Mouse (Mus musculus): ENCODE data around the gene Nek4.

The Nek4 gene

GRCm38 (mm10) chr14:30960366-30960765 is 9.2 kb downstream of the Nek4 start:
- no peak for DNase-seq (ENCODE audit: low read depth, low spot score)

- DNase-seq (ENCODE audit: low read depth, low spot score): no peak
These were observed 23.0 kb downstream of the Nek4 start for GRCm38 (mm10) chr14:30974204-30974603.

- DNase-seq (ENCODE audit: low read depth, low spot score): no peak
These were observed 25.0 kb downstream of the Nek4 start for GRCm38 (mm10) chr14:30976222-30976621.

GRCm38 (mm10) chr14:30996417-30996816 is 45.2 kb downstream of the Nek4 start:
- DNase-seq (ENCODE audit: low read depth, low spot score): no peak

- no peak for DNase-seq (ENCODE audit: low read depth, low spot score)
These were observed 49.2 kb downstream of the Nek4 start for GRCm38 (mm10) chr14:31000356-31000755.

GRCm38 (mm10) chr14:31000816-31001306 is 49.7 kb downstream of the Nek4 start:
- no peak for DNase-seq (ENCODE audit: low read depth, low spot score)

- peak; percentile 64 for DNase-seq (ENCODE audit: low read depth, low spot score)
These were observed 50.4 kb downstream of the Nek4 start, which contains the start of the genes Glt8d1 and Spcs1 for GRCm38 (mm10) chr14:31001307-31002205. TSS of gene Glt8d1 (plus strand) at chr14:31001400. TSS of gene Spcs1 (minus strand) at chr14:31001672.

GRCm38 (mm10) chr14:31004527-31004926 is 53.4 kb downstream of the Nek4 start:
- no peak for DNase-seq (ENCODE audit: low read depth, low spot score)

GRCm38 (mm10) chr14:31006779-31007178 is 55.6 kb downstream of the Nek4 start:
- DNase-seq (ENCODE audit: low read depth, low spot score): no peak

- DNase-seq (ENCODE audit: low read depth, low spot score): no peak
These were observed 60.4 kb downstream of the Nek4 start for GRCm38 (mm10) chr14:31011588-31011987.

- no peak for DNase-seq (ENCODE audit: low read depth, low spot score)
These were observed 62.8 kb downstream of the Nek4 start for GRCm38 (mm10) chr14:31013928-31014327.

GRCm38 (mm10) chr14:31016063-31016462 is 64.9 kb downstream of the Nek4 start:
- no peak for DNase-seq (ENCODE audit: low read depth, low spot score)

GRCm38 (mm10) chr14:31017854-31018253 is 66.7 kb downstream of the Nek4 start:
- no peak for DNase-seq (ENCODE audit: low read depth, low spot score)

- peak; percentile 90 for DNase-seq (ENCODE audit: low read depth, low spot score)
These were observed 67.7 kb downstream of the Nek4 start, which contains the start of the genes Pbrm1 and Gnl3 for GRCm38 (mm10) chr14:31018860-31019291. TSS of gene Pbrm1 (plus strand) at chr14:31019138. TSS of gene Gnl3 (minus strand) at chr14:31019152.

GRCm38 (mm10) chr14:31019331-31020205 is 68.4 kb downstream of the Nek4 start:
- peak; percentile 65 for DNase-seq (ENCODE audit: low read depth, low spot score)

GRCm38 (mm10) chr14:31022579-31022978 is 71.4 kb downstream of the Nek4 start:
- DNase-seq (ENCODE audit: low read depth, low spot score): no peak

- DNase-seq (ENCODE audit: low read depth, low spot score): no peak
These were observed 74.6 kb downstream of the Nek4 start for GRCm38 (mm10) chr14:31025785-31026184.
